Mouse (Mus musculus): ENCODE measurements around the gene Mindy2. TPM values are rescaled to one million over a fixed set of nuclear protein-coding genes. Genes with fewer than 3 reads are reported as not detected.

Mindy2 gene
- polyA plus RNA-seq, 1 experiment from 2014 or later: 13.4 TPM

- DNase-seq (ENCODE audit: low spot score) (no peak), ATAC-seq (replicated peaks; ENCODE audit: low FRiP score) (no peak)
- no peak overlapping the region for H3K27ac ChIP-seq (ENCODE audit: low read depth, low read length)
- H3K36me3 ChIP-seq (ENCODE audit: control insufficient read depth, insufficient read depth, low read length): no peaks in the 10 kb centered on the region
- H3K9me3 ChIP-seq (ENCODE audit: control insufficient read depth, low read length): no peaks in the 10 kb centered on the region
- no peaks in the 10 kb centered on the region for H3K27me3 ChIP-seq (replicated peaks; ENCODE audit: control insufficient read depth, insufficient read depth, low read length)
- H3K4me3 ChIP-seq (ENCODE audit: low read depth, low read length): no peak overlapping the region
- peaks cover 36% of the 10 kb centered on the region for H3K4me1 ChIP-seq (replicated peaks; ENCODE audit: control insufficient read depth, insufficient read depth, low read length)
- no peak overlapping the region for H3K4me2 ChIP-seq
- H3K9ac ChIP-seq (ENCODE audit: low read depth, low read length): no peak overlapping the region
- WGBS: 57% methylated on average over 2 of the region's 2 CpGs
Observed at GRCm38 (mm10) chr9:70688301-70688968, 31.5 kb upstream of the Mindy2 start.

DNA sequence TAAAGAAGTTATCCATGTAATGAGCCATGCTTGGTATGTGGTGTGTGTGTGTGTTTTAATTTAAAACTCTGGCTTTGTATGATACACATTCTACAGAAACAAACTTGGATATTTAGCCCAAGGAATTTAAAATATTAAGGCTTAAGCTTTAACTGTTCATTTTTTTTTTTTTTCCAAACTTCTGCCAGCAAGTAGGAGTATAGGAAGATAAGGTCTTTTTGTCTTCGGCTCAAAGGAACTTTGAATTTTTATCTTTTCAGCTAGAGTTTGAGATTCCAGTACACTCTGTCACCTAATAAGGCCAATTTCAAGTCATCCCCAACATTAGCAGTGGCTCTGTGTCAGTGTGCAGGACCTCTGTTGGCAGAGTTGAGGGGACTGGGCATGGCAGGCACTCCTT is 25.2 kb upstream of the Mindy2 start:
- Histone ChIP-seq H3K4me2 (peak overlapping the region; percentile 89), H3K36me3 (ENCODE audit: control insufficient read depth, insufficient read depth, low read length) (no peaks in the 10 kb centered on the region), H3K4me1 (replicated peaks; ENCODE audit: control insufficient read depth, insufficient read depth, low read length) (peaks cover 34% of the 10 kb centered on the region), H3K27me3 (replicated peaks; ENCODE audit: control insufficient read depth, insufficient read depth, low read length) (no peaks in the 10 kb centered on the region), H3K4me3 (ENCODE audit: low read depth, low read length) (peak overlapping the region; percentile 8; the same call in 1 of the 2 replicates), H3K9ac (ENCODE audit: low read depth, low read length) (no peak overlapping the region), H3K27ac (ENCODE audit: low read depth, low read length) (no peak overlapping the region), H3K9me3 (ENCODE audit: control insufficient read depth, low read length) (no peaks in the 10 kb centered on the region)
- DNase-seq (ENCODE audit: low spot score) (no peak), ATAC-seq (replicated peaks; ENCODE audit: low FRiP score) (no peak)
- 19% methylated on average over 1 of the region's 1 CpGs for WGBS

GRCm38 (mm10) chr9:70679132-70680091 is 22.4 kb upstream of the Mindy2 start:
- Histone ChIP-seq H3K4me1 (replicated peaks; ENCODE audit: control insufficient read depth, insufficient read depth, low read length) (peaks cover 22% of the 10 kb centered on the region), H3K9ac (ENCODE audit: low read depth, low read length) (peak overlapping the region; percentile 99), H3K4me2 (peak overlapping the region; percentile 89), H3K9me3 (ENCODE audit: control insufficient read depth, low read length) (no peaks in the 10 kb centered on the region), H3K27me3 (replicated peaks; ENCODE audit: control insufficient read depth, insufficient read depth, low read length) (no peaks in the 10 kb centered on the region), H3K27ac (ENCODE audit: low read depth, low read length) (peak overlapping the region; percentile 98), H3K4me3 (ENCODE audit: low read depth, low read length) (peak overlapping the region; percentile 100), H3K36me3 (ENCODE audit: control insufficient read depth, insufficient read depth, low read length) (no peaks in the 10 kb centered on the region)
- ATAC-seq (replicated peaks; ENCODE audit: low FRiP score): peak; percentile 33
- peak; percentile 72 for DNase-seq (ENCODE audit: low spot score)
- WGBS: under 1% methylated on average over 100 of the region's 103 CpGs

DNA sequence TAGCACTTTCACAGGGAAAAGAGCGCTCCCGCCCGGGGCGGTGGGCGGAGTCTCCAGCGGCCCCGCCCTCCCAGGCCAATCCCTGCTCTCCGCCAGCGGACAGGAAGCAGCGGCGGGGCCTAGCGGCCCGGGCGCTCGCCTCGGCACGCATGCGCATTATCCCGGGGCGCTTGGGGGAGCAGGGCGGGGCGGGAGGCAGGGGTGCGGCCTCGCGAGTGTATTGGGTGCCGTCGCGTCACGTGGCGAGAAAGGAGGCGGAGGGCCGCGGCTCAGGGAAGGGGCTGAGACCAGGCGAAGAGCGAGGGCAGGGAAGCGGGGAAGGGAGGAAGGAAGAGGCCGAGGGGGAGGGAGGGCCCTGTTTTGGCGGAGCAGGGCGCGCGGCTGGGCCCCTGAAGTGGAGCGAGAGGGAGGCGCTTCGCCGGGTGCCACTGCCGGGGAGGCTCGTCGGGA is 21.7 kb upstream of the Mindy2 start, which contains the start of gene Adam10:
Adam10 (plus strand) TSS at position 316 of the 450 bp plus-strand sequence.
- Histone ChIP-seq H3K4me3 (ENCODE audit: low read depth, low read length) (peak within 1 kb of the TSS; percentile 100), H3K36me3 (ENCODE audit: control insufficient read depth, insufficient read depth, low read length) (no peaks in the 10 kb centered on the region), H3K9ac (ENCODE audit: low read depth, low read length) (peak within 1 kb of the TSS; percentile 99), H3K4me1 (replicated peaks; ENCODE audit: control insufficient read depth, insufficient read depth, low read length) (peaks cover 22% of the 10 kb centered on the region), H3K9me3 (ENCODE audit: control insufficient read depth, low read length) (no peaks in the 10 kb centered on the region), H3K4me2 (peak within 1 kb of the TSS; percentile 89), H3K27me3 (replicated peaks; ENCODE audit: control insufficient read depth, insufficient read depth, low read length) (no peaks in the 10 kb centered on the region), H3K27ac (ENCODE audit: low read depth, low read length) (peak within 1 kb of the TSS; percentile 98)
- ATAC-seq (replicated peaks; ENCODE audit: low FRiP score): peak; percentile 98
- peak; percentile 99 for DNase-seq (ENCODE audit: low spot score)
- WGBS: under 1% methylated on average over 47 of the region's 48 CpGs

GRCm38 (mm10) chr9:70675961-70676360 is 19.0 kb upstream of the Mindy2 start:
- Histone ChIP-seq H3K4me3 (ENCODE audit: low read depth, low read length) (no peak overlapping the region), H3K4me1 (replicated peaks; ENCODE audit: control insufficient read depth, insufficient read depth, low read length) (peaks cover 16% of the 10 kb centered on the region), H3K36me3 (ENCODE audit: control insufficient read depth, insufficient read depth, low read length) (no peaks in the 10 kb centered on the region), H3K27ac (ENCODE audit: low read depth, low read length) (no peak overlapping the region), H3K9me3 (ENCODE audit: control insufficient read depth, low read length) (no peaks in the 10 kb centered on the region), H3K4me2 (no peak overlapping the region), H3K27me3 (replicated peaks; ENCODE audit: control insufficient read depth, insufficient read depth, low read length) (no peaks in the 10 kb centered on the region), H3K9ac (ENCODE audit: low read depth, low read length) (no peak overlapping the region)
- no peak for DNase-seq (ENCODE audit: low spot score)
- 81% methylated on average over 5 of the region's 5 CpGs for whole genome bisulfite sequencing
- no peak for ATAC-seq (replicated peaks; ENCODE audit: low FRiP score)

DNA sequence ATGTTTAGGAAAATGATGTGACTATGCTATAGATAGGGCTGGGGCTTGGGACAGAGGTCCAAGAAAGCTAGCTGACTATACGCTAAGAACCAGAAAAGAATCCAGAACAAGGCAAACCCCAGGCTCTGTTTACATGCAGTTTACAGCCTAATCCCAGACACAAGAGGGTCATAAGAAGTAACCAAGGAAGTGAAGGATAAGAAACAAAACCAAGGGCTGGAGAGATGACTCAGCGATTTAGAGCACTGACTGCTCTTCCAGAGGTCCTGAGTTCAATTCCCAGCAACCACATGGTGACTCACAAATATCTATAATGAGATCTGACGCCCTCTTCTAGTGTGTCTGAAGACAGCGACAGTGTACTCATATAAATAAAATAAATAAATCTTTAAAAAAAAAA is 18.1 kb upstream of the Mindy2 start:
- Histone ChIP-seq H3K9me3 (ENCODE audit: control insufficient read depth, low read length) (no peaks in the 10 kb centered on the region), H3K27me3 (replicated peaks; ENCODE audit: control insufficient read depth, insufficient read depth, low read length) (no peaks in the 10 kb centered on the region), H3K27ac (ENCODE audit: low read depth, low read length) (peak overlapping the region; percentile 8; the same call in 1 of the 2 replicates), H3K36me3 (ENCODE audit: control insufficient read depth, insufficient read depth, low read length) (no peaks in the 10 kb centered on the region), H3K4me1 (replicated peaks; ENCODE audit: control insufficient read depth, insufficient read depth, low read length) (peaks cover 18% of the 10 kb centered on the region), H3K4me3 (ENCODE audit: low read depth, low read length) (no peak overlapping the region), H3K4me2 (no peak overlapping the region), H3K9ac (ENCODE audit: low read depth, low read length) (no peak overlapping the region)
- 63% methylated on average over 4 of the region's 4 CpGs for WGBS
- no peak for ATAC-seq (replicated peaks; ENCODE audit: low FRiP score)
- DNase-seq (ENCODE audit: low spot score): no peak

GRCm38 (mm10) chr9:70673656-70674055 is 16.7 kb upstream of the Mindy2 start:
- ATAC-seq (replicated peaks; ENCODE audit: low FRiP score) (no peak), DNase-seq (ENCODE audit: low spot score) (no peak)
- Histone ChIP-seq H3K27me3 (replicated peaks; ENCODE audit: control insufficient read depth, insufficient read depth, low read length) (no peaks in the 10 kb centered on the region), H3K9ac (ENCODE audit: low read depth, low read length) (no peak overlapping the region), H3K36me3 (ENCODE audit: control insufficient read depth, insufficient read depth, low read length) (no peaks in the 10 kb centered on the region), H3K4me2 (no peak overlapping the region), H3K4me1 (replicated peaks; ENCODE audit: control insufficient read depth, insufficient read depth, low read length) (peaks cover 24% of the 10 kb centered on the region), H3K9me3 (ENCODE audit: control insufficient read depth, low read length) (no peaks in the 10 kb centered on the region), H3K4me3 (ENCODE audit: low read depth, low read length) (no peak overlapping the region), H3K27ac (ENCODE audit: low read depth, low read length) (no peak overlapping the region)
- 88% methylated on average over 4 of the region's 4 CpGs for WGBS

DNA sequence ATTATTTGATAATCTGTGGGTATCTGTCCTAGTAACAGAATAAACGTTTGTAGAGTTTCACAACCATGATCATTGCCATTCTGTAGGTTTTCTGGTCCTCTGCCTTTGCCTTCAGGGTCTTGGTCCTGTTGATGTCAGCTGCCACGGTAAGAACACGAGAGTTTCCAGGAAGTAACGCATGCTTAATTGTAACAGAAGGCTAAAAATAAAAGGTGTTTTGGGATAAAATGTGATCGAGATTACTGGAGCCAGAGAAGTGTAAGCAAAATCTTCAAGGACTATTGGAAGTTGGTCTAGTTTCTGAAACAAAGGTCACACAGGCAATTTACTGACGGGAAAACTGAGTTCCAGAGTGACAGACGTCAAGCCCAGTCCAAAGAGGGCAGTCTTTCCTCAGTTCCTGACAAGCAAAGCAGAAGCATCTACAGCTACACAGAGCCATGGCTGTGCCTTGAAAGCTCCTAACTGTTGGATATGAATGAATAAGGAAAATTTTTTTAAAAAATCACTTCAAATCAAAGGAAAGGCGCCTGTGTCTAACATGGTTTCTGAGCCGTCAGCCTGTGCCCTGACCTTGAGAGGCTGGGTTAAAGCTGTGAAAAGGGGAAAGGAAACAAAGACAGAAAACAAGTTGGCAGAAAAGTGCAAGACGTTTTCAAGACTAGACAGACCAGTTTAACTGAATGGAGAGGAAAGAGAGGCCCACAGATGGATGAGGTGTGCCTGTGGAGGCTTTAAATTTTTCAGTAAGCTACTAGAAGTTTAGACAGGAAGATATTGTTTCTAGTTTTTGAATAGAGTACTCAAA is 15.0 kb upstream of the Mindy2 start:
- peak overlapping the region; percentile 24 for H3K4me2 ChIP-seq
- H3K9ac ChIP-seq (ENCODE audit: low read depth, low read length): peak overlapping the region; percentile 13
- peaks cover 25% of the 10 kb centered on the region for H3K4me1 ChIP-seq (replicated peaks; ENCODE audit: control insufficient read depth, insufficient read depth, low read length)
- peak overlapping the region; percentile 71 for H3K27ac ChIP-seq (ENCODE audit: low read depth, low read length)
- DNase-seq (ENCODE audit: low spot score) (no peak), ATAC-seq (replicated peaks; ENCODE audit: low FRiP score) (no peak)
- WGBS: 40% methylated on average over 10 of the region's 10 CpGs
- H3K9me3 ChIP-seq (ENCODE audit: control insufficient read depth, low read length): no peaks in the 10 kb centered on the region
- H3K27me3 ChIP-seq (replicated peaks; ENCODE audit: control insufficient read depth, insufficient read depth, low read length): no peaks in the 10 kb centered on the region
- no peak overlapping the region for H3K4me3 ChIP-seq (ENCODE audit: low read depth, low read length)
- no peaks in the 10 kb centered on the region for H3K36me3 ChIP-seq (ENCODE audit: control insufficient read depth, insufficient read depth, low read length)
